Mouse (Mus musculus) kidney, embryonic 16.5 days (tissue): ENCODE data around the gene Cracr2a. TPM values are rescaled to one million over a fixed set of nuclear protein-coding genes. Genes with fewer than 3 reads are reported as not detected.

Source experiments
- ATAC-seq: fragments of 200-750 bp; cut with Nextera tagmentation; 2 replicates; pipeline ENCODE4 v1.8.0; 2017; ENCODE audit warnings: moderate TSS enrichment; ENCODE audit not compliant: low FRiP score, low TSS enrichment
- H3K27ac ChIP-seq: fragments of 300-500 bp; sonication (generic); 2 replicates; pipeline ENCODE4 v1.5.1; 2014; ENCODE audit warnings: low read length
- H3K27me3 ChIP-seq: fragments of 300-500 bp; sonication (generic); 2 replicates; pipeline ENCODE4 v1.6.1; 2014; ENCODE audit warnings: low read length, control low read depth, mixed read lengths; ENCODE audit not compliant: insufficient read depth
- H3K36me3 ChIP-seq: fragments of 300-500 bp; sonication (generic); 2 replicates; pipeline ENCODE4 v1.6.1; 2014; ENCODE audit warnings: low read length, control low read depth, mixed read lengths; ENCODE audit not compliant: insufficient read depth
- H3K4me1 ChIP-seq: fragments of 300-500 bp; sonication (generic); 2 replicates; pipeline ENCODE4 v1.6.1; 2014; ENCODE audit warnings: low read length, control low read depth, mixed read lengths; ENCODE audit not compliant: insufficient read depth
- H3K4me2 ChIP-seq: fragments of 300-500 bp; sonication (generic); replicated peaks from 2 replicates; pipeline ENCODE4 v1.6.1; 2014; ENCODE audit warnings: low read depth, low read length
- H3K4me3 ChIP-seq: fragments of 300-500 bp; sonication (generic); 2 replicates; pipeline ENCODE4 v1.5.1; 2014; ENCODE audit warnings: mild to moderate bottlenecking, low read length
- H3K9ac ChIP-seq: fragments of 300-500 bp; sonication (generic); replicated peaks from 2 replicates; pipeline ENCODE4 v1.6.1; 2014; ENCODE audit warnings: low read length
- H3K9me3 ChIP-seq: fragments of 300-500 bp; sonication (generic); 2 replicates; pipeline ENCODE4 v1.6.1; 2016; ENCODE audit warnings: low read length, control low read depth
- WGBS: fragments of 180-500 bp; shearing (Covaris S2); extraction: QIAGEN DNeasy Blood & Tissue Kit; methylation state at CpG from one replicate; pipeline ENCODE4 v1.1.7; 2014; 5-methylcytosine and 5-hydroxymethylcytosine counted together
- polyA plus RNA-seq: library from polyadenylated mRNA; unstranded; fragments of >200 nt; fragmentation: Nextera tagmentation; extraction: Ambion mirVana; gene quantifications from 2 replicates; pipeline ENCODE4 v1.2.1, GENCODE M21; 2015

Cracr2a gene
- polyA plus RNA-seq, 1 experiment from 2014 or later, result 2.0 TPM

DNA sequence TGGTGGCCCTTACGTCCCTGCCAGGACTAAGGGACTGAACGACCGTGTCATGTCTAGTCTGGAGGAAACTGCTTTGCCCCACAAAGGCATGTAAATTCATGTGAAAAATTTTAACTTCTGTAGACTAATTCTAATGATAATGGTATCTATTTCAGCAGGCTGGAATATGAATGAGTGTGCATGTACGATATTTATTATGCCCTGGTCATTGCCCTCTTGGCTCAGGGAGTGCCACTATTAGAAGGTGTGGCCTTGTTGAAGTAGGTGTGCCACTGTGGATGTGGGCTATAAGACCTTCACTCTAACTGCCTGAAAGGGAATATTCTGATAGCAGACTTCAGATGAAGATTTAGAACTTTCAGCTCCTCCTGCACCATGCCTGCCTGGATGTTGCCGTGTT is 28.8 kb upstream of the Cracr2a start:
- no peaks in the 10 kb centered on the region for H3K36me3 ChIP-seq
- no peak overlapping the region for H3K27ac ChIP-seq
- no peak overlapping the region for H3K4me2 ChIP-seq
- no peaks in the 10 kb centered on the region for H3K9me3 ChIP-seq
- no peak overlapping the region for H3K4me3 ChIP-seq
- WGBS, result 69% methylated on average over 5 of the region's 5 CpGs
- ATAC-seq, result no peak
- H3K27me3 ChIP-seq, result no peaks in the 10 kb centered on the region
- peaks cover 3% of the 10 kb centered on the region; the same call in 1 of the 2 replicates for H3K4me1 ChIP-seq
- no peak overlapping the region for H3K9ac ChIP-seq

DNA sequence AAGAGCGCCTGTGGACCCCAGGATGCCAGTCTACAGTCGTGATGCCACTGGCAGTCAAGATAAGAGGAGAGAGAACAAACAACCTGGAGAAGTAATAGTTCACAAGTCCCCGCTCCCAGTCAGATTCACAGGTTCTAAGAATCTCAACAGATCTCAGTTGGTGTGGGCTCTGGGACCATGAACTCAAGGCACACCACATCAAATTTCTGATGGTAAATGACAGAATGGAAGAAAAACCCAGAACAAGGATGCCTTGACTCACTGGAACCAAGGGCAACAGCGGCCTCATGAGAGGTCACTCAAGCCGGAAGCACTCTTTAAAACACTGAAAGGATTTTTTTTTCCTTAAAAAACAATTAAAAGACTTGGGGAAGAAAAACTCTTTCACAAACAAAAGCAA is 27.4 kb upstream of the Cracr2a start:
- no peaks in the 10 kb centered on the region for H3K36me3 ChIP-seq
- ATAC-seq, result no peak
- 84% methylated on average over 5 of the region's 5 CpGs for WGBS

DNA sequence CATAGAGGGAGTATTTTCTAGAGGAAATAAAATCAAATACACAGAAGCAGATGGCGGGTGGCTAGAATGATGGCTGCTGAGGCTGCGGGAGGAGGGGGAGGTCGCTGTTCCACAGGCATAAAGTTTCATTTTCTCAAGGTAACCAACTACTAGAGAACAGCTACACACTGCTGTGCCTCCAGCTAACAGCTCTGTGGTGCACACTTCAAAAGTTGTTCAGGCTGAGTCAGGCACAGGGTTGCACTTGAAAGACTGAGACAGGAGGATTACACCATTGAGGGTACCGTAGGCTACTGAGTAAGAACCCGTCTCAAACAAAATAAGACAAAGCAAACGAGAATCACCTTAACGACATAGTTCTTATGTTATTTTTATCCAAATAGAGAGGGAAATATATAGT is 24.1 kb upstream of the Cracr2a start:
- no peak overlapping the region for H3K4me3 ChIP-seq
- no peaks in the 10 kb centered on the region for H3K9me3 ChIP-seq
- no peaks in the 10 kb centered on the region for H3K4me1 ChIP-seq
- no peak overlapping the region for H3K4me2 ChIP-seq
- H3K27me3 ChIP-seq, result no peaks in the 10 kb centered on the region
- H3K36me3 ChIP-seq, result no peaks in the 10 kb centered on the region
- no peak overlapping the region for H3K27ac ChIP-seq
- no peak overlapping the region for H3K9ac ChIP-seq
- 53% methylated on average over 7 of the region's 7 CpGs for WGBS
- ATAC-seq, result no peak

More for the DNA sequence above, 27.4 kb upstream of the Cracr2a start:
- no peaks in the 10 kb centered on the region for H3K27me3 ChIP-seq
- no peaks in the 10 kb centered on the region for H3K9me3 ChIP-seq
- H3K27ac ChIP-seq, result no peak overlapping the region
- H3K9ac ChIP-seq, result no peak overlapping the region
- H3K4me2 ChIP-seq, result no peak overlapping the region
- no peak overlapping the region for H3K4me3 ChIP-seq
- H3K4me1 ChIP-seq, result peaks cover 3% of the 10 kb centered on the region; the same call in 1 of the 2 replicates

- H3K4me1 ChIP-seq, result no peaks in the 10 kb centered on the region
- H3K4me2 ChIP-seq, result no peak overlapping the region
- H3K9me3 ChIP-seq, result no peaks in the 10 kb centered on the region
- H3K4me3 ChIP-seq, result no peak overlapping the region
- no peaks in the 10 kb centered on the region for H3K27me3 ChIP-seq
- no peak overlapping the region for H3K27ac ChIP-seq
- WGBS, result 63% methylated on average over 2 of the region's 2 CpGs
- ATAC-seq, result no peak
- H3K36me3 ChIP-seq, result no peaks in the 10 kb centered on the region
- no peak overlapping the region for H3K9ac ChIP-seq
Measured at GRCm38 (mm10) chr6:127538118-127538517, 23.0 kb upstream of the Cracr2a start.

- no peak overlapping the region for H3K9ac ChIP-seq
- H3K27ac ChIP-seq, result no peak overlapping the region
- H3K9me3 ChIP-seq, result no peaks in the 10 kb centered on the region
- no peaks in the 10 kb centered on the region; the same call in 1 of the 2 replicates for H3K27me3 ChIP-seq
- WGBS, result 93% methylated on average over 4 of the region's 4 CpGs
- H3K36me3 ChIP-seq, result no peaks in the 10 kb centered on the region
- no peak for ATAC-seq
- no peaks in the 10 kb centered on the region for H3K4me1 ChIP-seq
- no peak overlapping the region for H3K4me3 ChIP-seq
- no peak overlapping the region for H3K4me2 ChIP-seq
Measured at GRCm38 (mm10) chr6:127539226-127539625, 21.9 kb upstream of the Cracr2a start.

- Histone ChIP-seq H3K4me1 (no peaks in the 10 kb centered on the region), H3K27me3 (no peaks in the 10 kb centered on the region; the same call in 1 of the 2 replicates), H3K36me3 (no peaks in the 10 kb centered on the region), H3K9me3 (no peaks in the 10 kb centered on the region), H3K9ac (no peak overlapping the region), H3K4me3 (no peak overlapping the region), H3K4me2 (no peak overlapping the region), H3K27ac (no peak overlapping the region)
- 77% methylated on average over 5 of the region's 5 CpGs for WGBS
- ATAC-seq, result no peak
Measured at GRCm38 (mm10) chr6:127539659-127540058, 21.5 kb upstream of the Cracr2a start.

- 52% methylated on average over 4 of the region's 4 CpGs for WGBS
- no peak overlapping the region for H3K9ac ChIP-seq
- no peak overlapping the region for H3K4me2 ChIP-seq
- H3K4me1 ChIP-seq, result no peaks in the 10 kb centered on the region
- H3K27me3 ChIP-seq, result no peaks in the 10 kb centered on the region; the same call in 1 of the 2 replicates
- no peak overlapping the region for H3K27ac ChIP-seq
- no peak for ATAC-seq
- no peaks in the 10 kb centered on the region for H3K9me3 ChIP-seq
- no peak overlapping the region for H3K4me3 ChIP-seq
- no peaks in the 10 kb centered on the region for H3K36me3 ChIP-seq
Measured at GRCm38 (mm10) chr6:127540517-127540916, 20.6 kb upstream of the Cracr2a start.

DNA sequence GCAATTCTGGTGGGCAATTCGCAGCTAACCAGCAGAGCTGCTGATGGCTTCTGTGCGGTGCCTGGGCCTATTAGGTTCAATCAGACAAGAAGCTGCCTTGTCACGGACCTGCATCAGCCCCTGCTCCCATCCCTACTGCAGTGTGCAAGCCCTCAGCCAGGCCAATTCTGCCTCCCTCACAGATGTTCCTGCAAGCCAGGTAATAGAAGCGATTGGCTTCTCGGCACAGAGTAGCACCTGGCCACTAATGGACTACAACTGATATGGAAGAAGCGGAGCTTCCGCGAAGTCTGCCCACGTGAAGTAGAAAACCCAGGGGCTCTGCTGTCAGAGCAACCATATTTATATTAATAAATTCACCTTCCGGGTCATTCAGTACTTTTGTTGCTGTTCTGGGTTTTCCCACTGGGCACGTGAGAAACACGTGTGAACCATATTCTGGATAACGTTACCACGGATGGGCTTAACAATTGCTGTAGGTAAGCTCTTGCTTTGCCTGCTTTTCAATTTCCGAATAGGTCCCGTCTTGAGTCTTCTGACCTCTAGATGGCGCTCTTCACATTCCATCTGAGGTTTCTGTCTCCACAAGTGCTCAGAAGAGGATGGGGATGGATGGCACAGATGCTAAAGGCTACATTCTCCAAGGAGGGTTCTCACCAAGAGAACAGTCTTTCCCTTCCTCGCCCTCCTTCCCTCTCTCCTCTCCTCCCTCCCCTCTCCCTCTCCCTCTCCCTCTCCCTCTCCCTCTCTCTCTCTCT is 19.3 kb upstream of the Cracr2a start:
- Histone ChIP-seq H3K36me3 (no peaks in the 10 kb centered on the region), H3K9ac (no peak overlapping the region), H3K4me1 (0 out of 2 replicates have a peak, but pooled peaks cover 6% of the 10 kb centered on the region), H3K4me2 (no peak overlapping the region), H3K4me3 (no peak overlapping the region), H3K27ac (no peak overlapping the region), H3K27me3 (no peaks in the 10 kb centered on the region; the same call in 1 of the 2 replicates), H3K9me3 (no peaks in the 10 kb centered on the region)
- peak; percentile 46; the same call in 1 of the 2 replicates for ATAC-seq
- 28% methylated on average over 18 of the region's 18 CpGs for WGBS

GRCm38 (mm10) chr6:127546676-127547075 is 14.5 kb upstream of the Cracr2a start:
- H3K4me3 ChIP-seq, result no peak overlapping the region
- no peak overlapping the region for H3K4me2 ChIP-seq

GRCm38 (mm10) chr6:127552940-127553339 is 8.2 kb upstream of the Cracr2a start:
- no peaks in the 10 kb centered on the region for H3K36me3 ChIP-seq
- ATAC-seq, result no peak
- H3K27ac ChIP-seq, result no peak overlapping the region
- no peak overlapping the region for H3K4me3 ChIP-seq
- H3K4me2 ChIP-seq, result no peak overlapping the region
- no peak overlapping the region for H3K9ac ChIP-seq
- H3K4me1 ChIP-seq, result peaks cover 16% of the 10 kb centered on the region; the same call in 1 of the 2 replicates
- H3K9me3 ChIP-seq, result no peaks in the 10 kb centered on the region
- no peaks in the 10 kb centered on the region for H3K27me3 ChIP-seq
- 81% methylated on average over 4 of the region's 4 CpGs for WGBS

More at GRCm38 (mm10) chr6:127546676-127547075, 14.5 kb upstream of the Cracr2a start:
- Histone ChIP-seq H3K27ac (no peak overlapping the region), H3K4me1 (peaks cover 23% of the 10 kb centered on the region; the same call in 1 of the 2 replicates), H3K9me3 (no peaks in the 10 kb centered on the region), H3K36me3 (no peaks in the 10 kb centered on the region), H3K9ac (no peak overlapping the region), H3K27me3 (no peaks in the 10 kb centered on the region; the same call in 1 of the 2 replicates)
- 13% methylated on average over 4 of the region's 4 CpGs for WGBS
- peak; percentile 92 for ATAC-seq
